Mouse (Mus musculus): ENCODE data around the gene Pcdh17.

- TF ChIP-seq CTCF (IDR thresholded peaks at IDR 0.05; ENCODE audit: insufficient read depth, low read length) (no peak), POLR2A (IDR thresholded peaks at IDR 0.05; ENCODE audit: borderline replicate concordance, extremely low read depth, low read depth, low read length) (no peak)
Observed at GRCm38 (mm10) chr14:84535264-84535663, 91.9 kb downstream of the Pcdh17 start.

All from lung, adult 2 months (tissue).